Mouse (Mus musculus): ENCODE results near the gene Timm23. TPM values are rescaled to one million over a fixed set of nuclear protein-coding genes. Genes with fewer than 3 reads are reported as not detected.
"Not testable (repeated sequence)": the region's sequence is repeated elsewhere in the genome, so short reads cannot be mapped to it uniquely, and the experiment has no call there.

The Timm23 gene
- polyA plus RNA-seq, 1 experiment from 2014 or later, result 252 TPM

DNA sequence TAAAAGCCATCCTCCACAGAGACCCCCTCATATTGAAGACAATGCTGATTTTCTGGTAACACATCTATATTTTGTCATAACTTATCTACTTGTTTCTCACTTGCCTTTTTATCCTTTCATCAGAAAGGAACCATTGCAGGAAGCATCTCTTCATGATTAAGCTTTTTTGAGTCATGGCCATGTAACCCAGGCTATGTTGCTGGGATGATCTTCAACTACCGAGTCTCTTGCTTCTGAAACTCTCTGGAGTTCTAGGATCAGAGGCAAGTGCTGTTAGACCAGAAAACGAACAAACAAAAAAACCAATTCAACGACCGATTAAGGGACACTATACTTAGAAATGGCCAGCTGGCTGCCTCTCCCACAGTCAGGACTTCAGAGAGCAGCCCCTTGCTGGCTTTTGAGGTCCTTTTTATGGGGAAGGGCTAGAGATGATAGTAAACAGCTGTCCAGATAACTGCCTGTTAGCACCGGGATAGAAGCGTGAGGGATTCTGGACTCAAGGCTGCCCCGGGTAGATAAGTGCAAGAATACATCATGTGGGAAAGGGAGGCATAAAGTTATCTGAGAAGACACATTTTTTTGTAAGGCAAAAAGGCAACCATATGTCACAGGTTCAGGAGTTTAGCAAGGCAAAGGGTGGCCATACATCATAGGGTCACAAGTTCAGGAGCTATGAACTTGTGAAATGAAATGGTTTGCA is 55.7 kb downstream of the Timm23 start:
- Histone ChIP-seq H3K9me3 (no peaks in the 10 kb centered on the region), H3K27me3 (no peaks in the 10 kb centered on the region), H3K4me1 (no peaks in the 10 kb centered on the region), H3K27ac (no peak overlapping the region), H3K4me3 (no peak overlapping the region), H3K36me3 (no peaks in the 10 kb centered on the region), H3K9ac (no peak overlapping the region), H3K4me2 (no peak overlapping the region)
- 50% methylated on average over 7 of the region's 7 CpGs for WGBS
- no peak for ATAC-seq (ENCODE audit: borderline replicate concordance, extremely low read depth, low FRiP score, low TSS enrichment)

DNA sequence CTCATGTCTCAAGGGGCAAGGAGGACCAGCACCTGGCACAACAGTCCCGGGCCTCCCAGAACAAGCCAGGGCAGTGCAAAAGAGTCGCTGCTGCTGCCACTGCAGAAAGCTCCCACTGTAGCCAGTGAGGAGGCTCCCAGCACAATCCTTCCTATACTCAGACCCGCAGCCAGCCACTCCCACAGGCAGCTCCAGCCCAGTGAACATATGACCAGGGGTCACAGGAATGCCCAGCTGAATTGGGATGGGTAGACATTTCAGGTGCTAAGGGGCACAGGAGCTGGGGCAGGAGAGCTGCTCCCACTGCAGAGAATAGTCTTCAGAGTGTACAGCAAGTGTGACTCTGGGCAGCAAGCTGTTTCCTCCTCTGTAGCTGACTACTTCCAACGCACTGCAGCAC is 56.3 kb downstream of the Timm23 start:
- Histone ChIP-seq H3K4me3 (no peak overlapping the region), H3K9ac (no peak overlapping the region), H3K27ac (no peak overlapping the region), H3K36me3 (no peaks in the 10 kb centered on the region), H3K27me3 (no peaks in the 10 kb centered on the region), H3K9me3 (no peaks in the 10 kb centered on the region), H3K4me2 (no peak overlapping the region), H3K4me1 (no peaks in the 10 kb centered on the region)
- ATAC-seq (ENCODE audit: borderline replicate concordance, extremely low read depth, low FRiP score, low TSS enrichment), result no peak
- WGBS, result 67% methylated on average over 4 of the region's 4 CpGs

DNA sequence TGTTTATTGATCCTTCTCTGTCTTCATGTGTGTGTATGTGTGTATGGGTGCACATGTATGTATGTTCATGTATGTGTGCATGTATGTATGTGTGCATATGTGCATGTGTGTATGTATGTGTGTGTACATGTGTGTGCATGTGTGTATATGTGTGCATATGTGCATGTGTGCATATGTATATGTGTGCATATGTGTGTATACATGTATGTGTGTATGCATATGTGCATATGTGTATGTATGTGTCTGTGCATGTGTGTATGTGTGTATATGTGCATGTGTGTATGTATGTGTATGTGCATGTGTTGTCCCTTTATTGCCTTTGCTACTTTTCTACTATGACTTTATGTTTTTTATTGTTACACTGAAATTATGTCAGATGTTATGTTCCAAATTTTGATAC is 57.0 kb downstream of the Timm23 start:
- Histone ChIP-seq H3K9me3 (no peaks in the 10 kb centered on the region), H3K4me2 (no peak overlapping the region), H3K9ac (no peak overlapping the region), H3K27me3 (no peaks in the 10 kb centered on the region), H3K27ac (no peak overlapping the region), H3K4me3 (no peak overlapping the region), H3K4me1 (no peaks in the 10 kb centered on the region), H3K36me3 (no peaks in the 10 kb centered on the region)
- ATAC-seq (ENCODE audit: borderline replicate concordance, extremely low read depth, low FRiP score, low TSS enrichment), result no peak

DNA sequence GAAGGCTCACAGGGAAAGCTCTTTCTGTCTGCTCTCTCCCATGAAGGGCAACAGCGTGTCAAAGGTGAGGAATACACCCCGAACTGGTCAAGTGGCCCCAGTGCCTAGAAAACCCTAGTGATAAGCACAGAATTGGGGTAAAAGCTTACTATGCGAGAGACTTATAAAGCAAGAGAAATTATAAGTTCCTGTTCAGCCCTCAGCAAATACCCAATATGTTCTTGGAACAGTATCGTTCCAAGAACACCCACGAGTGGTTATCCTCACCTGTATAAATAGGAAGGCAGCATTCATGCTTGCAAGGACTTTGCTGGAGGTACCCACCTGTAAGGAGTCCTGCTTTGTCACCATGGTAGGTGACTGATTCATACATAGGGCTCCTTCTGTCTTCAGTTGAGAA is 60.0 kb downstream of the Timm23 start, which contains the start of gene Msmb:
Gene Msmb (plus strand): TSS at position 301 of the 400 bp plus-strand sequence.
- Histone ChIP-seq H3K9me3 (no peaks in the 10 kb centered on the region), H3K4me3 (no peak within 1 kb of the TSS), H3K36me3 (no peaks in the 10 kb centered on the region), H3K27me3 (no peaks in the 10 kb centered on the region), H3K4me2 (no peak within 1 kb of the TSS), H3K9ac (no peak within 1 kb of the TSS), H3K27ac (no peak within 1 kb of the TSS), H3K4me1 (no peaks in the 10 kb centered on the region)
- 75% methylated on average over 5 of the region's 5 CpGs for WGBS
- no peak for ATAC-seq (ENCODE audit: borderline replicate concordance, extremely low read depth, low FRiP score, low TSS enrichment)

DNA sequence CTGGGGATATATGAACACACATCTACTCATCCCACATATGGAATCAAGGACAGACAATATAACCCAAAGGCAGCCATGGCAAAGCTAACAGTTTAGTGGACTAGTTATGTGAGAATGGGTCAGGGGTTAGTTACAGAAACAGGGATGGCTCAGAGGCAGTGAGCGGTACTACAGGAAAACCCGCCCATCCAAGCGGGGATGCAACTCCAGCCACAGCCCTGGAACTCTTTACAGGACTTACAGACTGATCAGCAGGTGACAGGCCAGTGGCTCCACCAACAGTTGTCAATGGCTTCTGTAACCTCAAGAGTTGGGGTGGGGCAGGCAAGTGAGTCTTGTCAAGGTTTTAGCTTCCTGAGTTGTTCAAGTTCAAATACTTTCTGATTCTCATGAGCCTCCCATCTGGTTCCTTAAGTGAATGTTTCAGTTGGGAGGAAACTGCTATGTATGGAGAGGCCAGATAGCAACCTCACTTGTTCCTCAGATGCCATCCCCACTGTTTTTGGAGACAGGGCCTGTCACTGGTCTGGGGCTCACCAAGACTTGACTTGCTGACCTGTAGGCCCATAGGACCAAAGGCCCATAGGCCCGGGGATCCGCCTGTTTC is 61.2 kb downstream of the Timm23 start:
- 78% methylated on average over 5 of the region's 5 CpGs for WGBS

DNA sequence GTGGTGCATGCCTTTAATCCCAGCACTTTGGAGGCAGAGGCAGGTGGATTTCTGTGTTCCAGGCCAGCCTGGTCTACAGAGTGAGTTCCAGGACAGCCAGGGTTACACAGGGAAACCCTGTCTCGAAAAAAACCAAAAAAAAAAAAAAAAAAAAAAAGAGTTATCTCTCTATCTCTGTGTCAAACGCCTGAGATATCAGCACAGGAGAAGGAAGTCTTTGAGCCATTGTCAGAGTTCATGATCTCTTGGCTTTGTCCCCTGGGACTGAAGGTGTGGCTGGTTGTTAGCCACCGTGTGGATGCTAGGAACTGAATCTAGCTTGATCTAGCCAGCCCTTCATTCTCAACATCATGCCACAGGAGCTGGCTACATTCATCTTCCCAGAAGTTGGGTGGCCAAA is 65.2 kb downstream of the Timm23 start:
- H3K27me3 ChIP-seq; H3K9ac ChIP-seq; H3K36me3 ChIP-seq; H3K4me2 ChIP-seq; H3K4me3 ChIP-seq; H3K9me3 ChIP-seq; H3K27ac ChIP-seq; H3K4me1 ChIP-seq; ATAC-seq (ENCODE audit: borderline replicate concordance, extremely low read depth, low FRiP score, low TSS enrichment): not testable (repeated sequence)
- 44% methylated on average over 3 of the region's 3 CpGs for WGBS

More for the DNA sequence above, 61.2 kb downstream of the Timm23 start:
- Histone ChIP-seq H3K9ac (no peak overlapping the region), H3K36me3 (no peaks in the 10 kb centered on the region), H3K4me1 (no peaks in the 10 kb centered on the region), H3K4me3 (no peak overlapping the region), H3K27me3 (no peaks in the 10 kb centered on the region), H3K4me2 (no peak overlapping the region), H3K27ac (no peak overlapping the region), H3K9me3 (no peaks in the 10 kb centered on the region)
- ATAC-seq (ENCODE audit: borderline replicate concordance, extremely low read depth, low FRiP score, low TSS enrichment), result no peak

DNA sequence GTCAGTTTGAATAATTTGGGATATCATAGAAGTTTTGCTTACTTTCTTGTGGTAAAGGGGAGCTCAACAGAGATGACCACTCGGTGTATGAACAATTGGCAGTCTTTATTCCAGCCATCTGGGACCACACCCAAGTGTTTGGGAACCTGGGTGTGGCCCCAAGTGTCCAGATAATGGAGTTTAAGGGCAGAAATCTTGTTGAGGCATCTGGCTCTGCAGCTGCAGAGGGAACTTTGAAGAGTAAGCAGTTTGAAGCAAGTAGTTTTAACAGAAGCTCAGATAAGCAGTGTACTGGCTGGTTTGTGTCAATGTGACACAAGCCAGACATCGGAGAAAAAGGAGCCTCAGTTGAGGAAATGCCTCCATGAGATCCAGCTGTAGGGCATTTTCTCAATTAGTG is 67.4 kb downstream of the Timm23 start:
- H3K4me3 ChIP-seq, result no peak overlapping the region
- H3K27ac ChIP-seq, result no peak overlapping the region
- no peak overlapping the region for H3K4me2 ChIP-seq
- no peak overlapping the region for H3K9ac ChIP-seq
- no peaks in the 10 kb centered on the region for H3K4me1 ChIP-seq
- no peaks in the 10 kb centered on the region for H3K9me3 ChIP-seq
- no peak for ATAC-seq (ENCODE audit: borderline replicate concordance, extremely low read depth, low FRiP score, low TSS enrichment)
- H3K27me3 ChIP-seq, result no peaks in the 10 kb centered on the region
- 51% methylated on average over 2 of the region's 2 CpGs for WGBS
- no peaks in the 10 kb centered on the region for H3K36me3 ChIP-seq

DNA sequence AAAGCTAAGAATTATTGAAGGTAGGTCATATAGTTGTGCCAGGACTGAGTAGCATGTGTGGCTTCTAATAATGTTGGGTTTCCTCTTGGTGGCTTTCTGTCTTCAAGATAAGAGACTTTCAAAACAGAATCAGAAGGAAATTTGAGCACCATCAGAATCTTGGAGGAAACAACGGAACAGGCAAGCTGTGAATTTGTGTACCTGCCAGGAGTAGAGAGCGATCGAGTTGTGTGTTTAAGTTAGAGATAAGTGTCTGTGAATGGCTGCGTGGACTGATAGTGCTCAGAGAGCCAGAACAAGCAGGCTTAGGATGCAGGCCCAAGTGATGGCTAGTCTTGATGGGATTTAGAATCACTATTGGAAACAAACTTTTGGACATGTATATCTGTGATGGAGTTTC is 69.9 kb downstream of the Timm23 start:
- 31% methylated on average over 4 of the region's 4 CpGs for WGBS
- Histone ChIP-seq H3K27me3 (no peaks in the 10 kb centered on the region), H3K36me3 (no peaks in the 10 kb centered on the region), H3K27ac (no peak overlapping the region), H3K4me2 (no peak overlapping the region), H3K4me3 (no peak overlapping the region), H3K9me3 (no peaks in the 10 kb centered on the region), H3K9ac (no peak overlapping the region), H3K4me1 (no peaks in the 10 kb centered on the region)
- ATAC-seq (ENCODE audit: borderline replicate concordance, extremely low read depth, low FRiP score, low TSS enrichment), result no peak

Other genes starting within 250 kb of the Timm23 start
- 0.10 and 0.16 TPM in 2 replicates for gene Galnt15, start 172.9 kb downstream of the Timm23 start, polyA plus RNA-seq (2015; fragmentation: Nextera tagmentation; extraction: Ambion mirVana)
- 19.0 and 20.9 TPM in 2 replicates for gene Oxnad1, start 116.5 kb downstream of the Timm23 start, polyA plus RNA-seq (2015; fragmentation: Nextera tagmentation; extraction: Ambion mirVana)
- 74.9 and 84.6 TPM in 2 replicates for gene Dph3, start 116.2 kb downstream of the Timm23 start, polyA plus RNA-seq (2015; fragmentation: Nextera tagmentation; extraction: Ambion mirVana)
- not detected in 2 replicates for gene Msmb, start 59.9 kb downstream of the Timm23 start, polyA plus RNA-seq (2015; fragmentation: Nextera tagmentation; extraction: Ambion mirVana)
- gene Ncoa4, start 42.0 kb downstream of the Timm23 start, polyA plus RNA-seq (2015; fragmentation: Nextera tagmentation; extraction: Ambion mirVana), result 97.6 and 100 TPM in 2 replicates
- gene Parg, start 51 bp upstream of the Timm23 start, polyA plus RNA-seq (2015; fragmentation: Nextera tagmentation; extraction: Ambion mirVana), result 37.9 and 39.7 TPM in 2 replicates
- 10.1 and 10.3 TPM in 2 replicates for gene Ogdhl, start 120.1 kb upstream of the Timm23 start, polyA plus RNA-seq (2015; fragmentation: Nextera tagmentation; extraction: Ambion mirVana)
- gene 1700024G13Rik, start 186.5 kb upstream of the Timm23 start, polyA plus RNA-seq (2015; fragmentation: Nextera tagmentation; extraction: Ambion mirVana), result 0.41 TPM in 1 of 2 replicates, not detected in the other

All from lung, embryonic 15.5 days (tissue).